Mouse (Mus musculus): ENCODE measurements around the gene Sin3a.

The Sin3a gene

GRCm38 (mm10) chr9:57071801-57072351 is at the start of gene Sin3a:
Gene Sin3a (plus strand): TSS chr9:57072040.
- peak; percentile 73 for DNase-seq (ENCODE audit: low spot score)

DNA sequence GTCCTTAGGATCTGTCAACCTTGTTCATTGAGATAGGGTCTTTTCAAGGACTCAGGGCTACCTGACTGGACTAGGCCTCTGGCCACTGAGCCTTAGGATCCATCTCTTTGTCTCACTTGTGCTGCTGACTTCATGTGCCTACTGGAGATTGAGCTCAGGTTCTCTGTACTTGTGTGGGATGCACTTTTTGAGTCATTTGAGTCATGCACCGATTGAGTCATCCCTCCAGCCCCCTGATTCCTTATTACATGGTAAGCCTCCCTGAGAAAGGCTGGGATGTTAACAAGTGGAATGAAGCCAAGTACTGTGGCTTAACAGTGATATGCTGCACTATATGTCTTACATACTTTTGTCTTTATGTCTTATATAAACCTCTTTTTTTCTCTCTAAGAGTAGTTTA is 40.1 kb upstream of the Sin3a start:
- DNase-seq (ENCODE audit: low spot score), result no peak

- peak; percentile 62 for DNase-seq (ENCODE audit: low spot score)
Measured at GRCm38 (mm10) chr9:57056237-57056636, 15.6 kb upstream of the Sin3a start.

GRCm38 (mm10) chr9:57064164-57064563 is 7.7 kb upstream of the Sin3a start:
- no peak for DNase-seq (ENCODE audit: low spot score)

- no peak for DNase-seq (ENCODE audit: low spot score)
Measured at GRCm38 (mm10) chr9:57068266-57068665, 3.6 kb upstream of the Sin3a start.

DNA sequence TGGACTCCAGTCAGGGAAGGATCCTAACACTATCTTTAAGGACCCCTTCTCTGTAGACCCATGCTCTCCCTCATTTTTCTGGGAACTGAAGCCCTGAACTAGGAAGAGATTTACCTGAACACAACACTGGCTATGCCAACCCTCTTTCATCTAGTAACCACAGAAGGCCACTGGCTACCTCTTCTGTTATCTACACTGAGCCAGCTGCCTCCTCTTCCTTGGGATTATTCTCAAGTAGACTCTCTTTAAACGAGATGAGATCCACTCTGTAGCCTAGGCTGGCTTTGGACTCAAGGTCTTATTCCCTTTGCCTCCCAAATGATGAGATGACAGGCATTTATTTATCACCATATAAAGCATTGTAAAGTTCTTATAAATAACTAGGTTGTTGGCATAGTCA is 1.6 kb upstream of the Sin3a start:
- DNase-seq (ENCODE audit: low spot score), result no peak

DNA sequence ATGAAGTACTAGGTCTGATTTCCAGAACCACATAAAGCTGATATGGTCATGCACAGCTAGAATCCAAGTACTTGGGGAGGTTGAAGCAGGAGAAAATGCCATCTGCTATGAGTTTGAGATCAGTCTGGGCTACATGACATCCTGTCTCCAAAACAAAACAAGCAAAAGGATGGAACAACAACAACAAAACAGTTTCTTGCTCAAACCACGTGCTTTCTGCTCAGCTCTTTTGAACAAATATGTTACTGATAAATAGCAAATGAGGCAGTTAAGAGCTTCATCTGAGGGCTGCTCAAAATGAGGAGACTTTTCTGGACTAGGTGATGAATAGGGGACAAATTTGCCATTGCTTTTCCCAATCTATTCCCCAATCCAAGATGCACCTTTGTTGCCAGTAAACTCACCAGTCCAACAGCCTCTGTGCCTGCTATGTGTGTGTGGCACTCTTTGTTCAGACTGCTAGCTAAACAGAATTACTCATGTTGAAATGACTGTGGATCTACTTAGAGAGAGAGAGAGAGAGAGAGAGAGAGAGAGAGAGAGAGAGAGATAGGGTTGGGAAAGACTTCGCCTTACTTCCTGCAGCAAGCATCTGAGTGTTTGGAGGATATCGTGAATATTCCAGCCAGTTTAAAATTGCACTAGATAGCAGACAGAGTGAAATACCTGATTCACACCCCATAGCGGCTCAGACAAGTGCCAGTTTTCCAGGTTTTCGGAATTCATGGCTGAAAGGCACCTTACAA is 867 bp upstream of the Sin3a start:
- DNase-seq (ENCODE audit: low spot score), result no peak

- DNase-seq (ENCODE audit: low spot score), result no peak
Measured at GRCm38 (mm10) chr9:57072526-57072988, 717 bp downstream of the Sin3a start.

DNA sequence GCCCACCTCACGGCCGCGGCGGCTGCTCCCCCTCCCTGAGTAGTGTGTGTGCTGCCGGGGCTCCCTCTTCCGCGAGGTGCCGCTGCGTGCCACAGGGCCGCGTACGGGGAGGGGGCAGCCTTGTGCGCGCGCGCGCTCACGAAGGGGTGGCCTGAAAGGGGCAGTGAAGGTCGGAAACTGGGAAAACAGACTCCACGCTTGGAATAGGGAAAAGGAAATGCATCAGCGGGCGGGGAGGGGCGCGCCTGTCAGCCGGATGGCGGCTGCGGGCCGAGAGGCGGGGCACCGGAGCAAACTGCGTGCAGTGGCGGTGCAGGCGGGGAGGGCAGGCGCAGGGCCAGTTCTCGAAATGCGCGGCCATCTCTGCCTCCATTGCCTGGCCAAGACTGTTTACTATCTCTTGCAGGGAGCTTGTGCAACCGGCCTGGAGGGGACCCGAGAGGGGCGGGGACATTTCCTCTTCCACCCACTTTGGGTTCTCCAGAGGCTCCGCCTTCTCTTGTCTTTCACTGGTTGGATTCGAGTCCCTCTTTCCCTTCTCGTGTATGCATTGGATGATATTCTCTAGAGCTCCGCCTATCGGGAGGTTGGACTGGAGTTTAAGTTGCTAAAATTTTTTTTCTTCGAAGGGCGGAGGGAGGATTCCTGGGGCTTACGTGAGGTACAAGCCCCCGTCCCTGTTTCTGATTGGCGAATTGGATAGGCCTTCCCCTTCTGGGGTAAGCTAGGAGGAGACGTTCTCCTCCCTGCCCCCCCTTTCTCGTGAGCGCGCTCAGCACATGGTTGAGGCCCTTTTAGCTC is 1.3 kb downstream of the Sin3a start:
- DNase-seq (ENCODE audit: low spot score), result peak; percentile 97

- DNase-seq (ENCODE audit: low spot score), result no peak
Measured at GRCm38 (mm10) chr9:57073790-57074094, 1.9 kb downstream of the Sin3a start.

DNA sequence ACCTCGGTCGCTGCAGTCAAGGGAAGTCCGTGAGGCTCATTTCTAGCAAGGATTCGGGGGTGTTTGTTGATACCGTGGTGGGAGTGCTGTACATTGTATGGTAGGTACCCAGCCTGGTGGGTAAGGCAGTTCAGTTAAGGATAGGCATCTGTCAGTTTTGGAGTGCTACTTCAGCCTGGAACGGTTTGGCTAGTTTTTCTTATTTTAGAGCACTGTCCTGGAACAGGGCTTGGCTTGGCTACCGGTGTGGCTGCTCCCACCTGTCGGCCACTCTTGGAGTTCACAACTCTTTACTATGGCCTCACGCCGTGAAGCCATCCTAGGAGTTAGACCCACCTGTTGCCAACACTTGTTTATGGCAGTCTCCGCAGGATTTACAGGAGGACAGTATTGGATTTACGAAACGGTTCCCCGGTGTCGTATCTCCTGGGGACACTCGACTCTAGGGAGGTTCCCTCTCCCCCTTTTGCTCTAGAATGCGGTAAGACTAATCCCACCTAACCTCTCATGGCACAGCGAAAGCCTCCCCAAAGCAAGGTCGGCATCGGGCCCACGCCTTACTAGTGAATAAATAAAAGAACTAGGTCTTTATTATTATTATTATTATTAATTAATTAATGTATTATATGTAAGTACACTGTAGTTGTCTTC is 2.5 kb downstream of the Sin3a start:
- peak; percentile 14 for DNase-seq (ENCODE audit: low spot score)

DNA sequence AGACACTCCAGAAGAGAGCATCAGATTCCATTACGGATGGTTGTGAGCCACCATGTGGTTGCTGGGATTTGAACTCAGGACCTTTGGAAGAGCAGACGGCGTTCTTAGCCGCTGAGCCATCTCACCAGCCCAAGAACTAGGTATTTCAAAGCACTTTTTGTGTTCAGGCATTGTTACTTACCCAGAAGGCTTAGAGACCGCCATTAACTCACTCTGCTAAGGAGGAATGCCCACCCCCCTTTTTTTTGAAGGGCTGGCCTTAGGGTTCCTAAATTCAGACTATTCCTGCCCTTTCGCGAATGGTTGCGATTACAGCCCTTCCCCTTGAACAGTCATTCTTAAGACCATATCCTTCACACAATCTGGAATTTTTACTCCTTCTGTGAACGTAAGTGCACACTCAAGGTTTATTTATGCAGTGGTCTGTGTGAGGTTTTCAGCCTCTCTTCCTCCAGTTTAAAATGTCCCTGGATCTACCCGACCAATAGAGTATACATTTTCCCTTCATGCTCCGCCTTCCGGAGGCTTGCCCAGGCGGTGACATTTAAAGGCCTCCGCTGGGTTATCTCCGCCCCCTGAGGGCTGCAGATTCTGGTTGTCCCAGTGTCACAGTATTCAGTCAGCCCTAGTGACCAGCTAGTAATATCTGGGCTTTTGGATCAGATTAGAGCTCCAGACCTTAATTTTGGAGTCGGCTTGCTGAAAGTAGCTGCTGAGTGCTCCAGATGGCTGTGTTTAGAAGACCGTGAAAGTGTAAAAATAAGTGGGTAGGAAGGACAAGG is 3.2 kb downstream of the Sin3a start:
- DNase-seq (ENCODE audit: low spot score), result peak; percentile 74

GRCm38 (mm10) chr9:57075681-57076381 is 4.0 kb downstream of the Sin3a start:
- DNase-seq (ENCODE audit: low spot score), result peak; percentile 99

GRCm38 (mm10) chr9:57076701-57077660 is 5.1 kb downstream of the Sin3a start:
- peak; percentile 81 for DNase-seq (ENCODE audit: low spot score)

DNA sequence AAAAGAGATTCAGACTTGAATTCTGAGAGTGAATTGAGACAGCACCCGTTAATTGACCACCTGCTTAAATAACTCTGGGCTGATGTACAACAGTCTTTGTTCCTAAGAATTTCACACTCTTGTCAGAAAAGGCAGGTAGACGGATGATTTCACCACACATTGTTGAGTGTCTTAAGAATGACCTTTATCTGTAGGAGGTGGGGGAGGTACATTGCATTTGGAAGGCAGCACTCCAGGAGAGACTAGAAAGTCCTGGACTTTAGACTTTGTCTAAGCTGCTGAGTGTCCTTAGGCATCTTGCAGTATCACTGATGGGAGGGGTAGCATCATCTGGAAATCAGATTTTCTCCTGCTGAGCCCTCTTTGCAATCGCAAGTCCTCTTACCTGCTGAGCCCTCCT is 10.4 kb downstream of the Sin3a start:
- no peak for DNase-seq (ENCODE audit: low spot score)

DNA sequence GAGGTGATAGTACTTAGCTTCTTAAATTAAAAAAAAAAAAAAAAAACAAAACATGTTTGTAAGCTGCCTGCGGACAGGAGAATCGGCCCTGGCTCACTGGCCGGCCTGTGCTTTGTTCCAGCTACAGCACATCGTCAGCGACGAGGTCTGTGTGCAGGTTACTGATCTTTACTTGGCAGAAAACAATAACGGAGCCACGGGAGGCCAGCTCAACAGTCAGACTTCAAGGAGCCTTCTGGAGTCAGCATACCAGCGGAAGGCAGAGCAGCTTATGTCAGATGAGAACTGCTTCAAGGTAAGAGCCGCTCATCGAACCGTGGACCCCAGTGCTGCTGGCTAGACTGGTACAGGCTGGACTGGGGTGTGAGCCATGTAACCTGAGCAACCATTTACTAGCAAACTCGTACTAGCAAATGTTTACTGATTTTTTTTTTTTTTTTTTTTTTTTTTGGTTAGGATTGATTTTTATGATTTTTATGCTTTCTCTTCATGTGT is 45.5 kb downstream of the Sin3a start:
- DNase-seq (ENCODE audit: low spot score), result no peak

GRCm38 (mm10) chr9:57129641-57130040 is 57.8 kb downstream of the Sin3a start:
- DNase-seq (ENCODE audit: low spot score), result no peak

- peak; percentile 93 for DNase-seq (ENCODE audit: low spot score)
Measured at GRCm38 (mm10) chr9:57130577-57131433, 59.0 kb downstream of the Sin3a start, which contains the start of gene Man2c1. Gene Man2c1 (plus strand): TSS chr9:57130690.

DNA sequence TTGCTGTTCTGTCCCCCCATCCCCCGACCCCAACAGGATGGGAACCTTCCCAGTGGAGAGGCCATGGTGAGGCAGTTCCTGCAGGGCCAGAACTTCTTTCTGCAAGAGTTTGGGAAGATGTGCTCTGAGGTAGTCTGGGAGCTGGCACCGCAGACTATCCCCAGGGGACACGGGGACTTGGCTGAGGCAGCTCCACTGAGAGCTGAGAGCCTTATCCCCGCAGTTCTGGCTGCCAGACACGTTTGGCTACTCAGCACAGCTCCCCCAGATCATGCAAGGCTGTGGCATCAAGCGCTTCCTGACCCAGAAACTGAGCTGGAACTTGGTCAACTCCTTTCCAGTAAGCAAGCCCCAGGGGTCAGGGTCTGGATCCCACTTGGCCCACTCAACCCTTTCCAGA is 65.4 kb downstream of the Sin3a start:
- DNase-seq (ENCODE audit: low spot score), result no peak

Data from T-cell, adult 2 months (primary cell).